Mouse (Mus musculus): ENCODE results near the gene Msrb3.
A peak's percentile ranks its signal among the peaks of the same experiment; 100 is the strongest.

DNA sequence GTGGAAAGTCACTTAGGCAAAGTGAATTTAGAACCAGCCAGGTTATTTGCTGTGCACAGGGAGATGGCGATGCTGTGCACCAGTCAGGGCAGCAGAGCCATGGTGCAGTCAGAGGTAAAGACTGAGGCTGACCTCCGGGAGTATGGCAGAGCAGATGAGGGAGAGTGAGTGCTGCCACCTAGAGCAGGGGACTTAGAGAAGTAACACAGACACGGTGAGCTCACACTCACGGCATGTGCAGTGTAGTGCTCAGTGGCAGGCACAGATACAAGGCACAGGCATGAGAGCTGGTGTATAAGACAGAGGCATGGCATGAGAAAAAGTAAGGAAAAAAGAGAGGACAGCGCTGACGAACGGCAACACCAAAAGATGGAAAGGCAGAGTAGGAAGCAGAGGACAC, 30.6 kb upstream of the Msrb3 start:
- TF ChIP-seq CTCF (IDR thresholded peaks at IDR 0.05): peak; percentile 42; the same call in 1 of the 2 replicates
- TF ChIP-seq EP300 (IDR thresholded peaks at IDR 0.05): no peak

All from lung, postnatal 0 days (tissue).